Mouse (Mus musculus): ENCODE results near the gene Ctu2.

Ctu2 gene

DNA sequence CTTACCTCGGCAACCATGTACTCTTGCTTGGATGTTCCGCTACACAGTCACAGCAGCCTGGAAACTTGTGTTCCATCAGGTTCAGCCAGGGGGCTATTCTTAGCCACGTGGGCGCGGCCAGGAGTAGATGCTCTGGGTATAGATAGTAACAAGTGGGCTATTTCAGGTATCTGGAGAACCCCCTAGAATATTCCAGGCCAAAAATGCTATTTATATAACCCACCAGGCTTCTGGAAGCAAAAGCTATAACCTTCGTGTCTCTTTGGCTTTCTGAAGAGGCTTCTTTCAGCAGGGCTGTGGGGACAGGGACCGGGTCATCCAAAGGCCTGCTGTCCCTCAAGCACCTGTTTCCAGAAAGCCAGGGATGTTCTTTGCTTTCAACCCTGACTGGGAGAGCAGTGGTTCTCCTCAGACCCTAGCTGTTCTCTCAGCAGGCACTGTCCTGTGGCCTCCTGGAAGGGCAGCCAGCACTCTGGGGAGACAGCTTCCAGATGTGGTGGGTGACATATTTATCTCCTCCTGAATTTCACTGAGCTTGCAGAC is 24.7 kb upstream of the Ctu2 start:
- no peak for DNase-seq (ENCODE audit: low spot score)

DNA sequence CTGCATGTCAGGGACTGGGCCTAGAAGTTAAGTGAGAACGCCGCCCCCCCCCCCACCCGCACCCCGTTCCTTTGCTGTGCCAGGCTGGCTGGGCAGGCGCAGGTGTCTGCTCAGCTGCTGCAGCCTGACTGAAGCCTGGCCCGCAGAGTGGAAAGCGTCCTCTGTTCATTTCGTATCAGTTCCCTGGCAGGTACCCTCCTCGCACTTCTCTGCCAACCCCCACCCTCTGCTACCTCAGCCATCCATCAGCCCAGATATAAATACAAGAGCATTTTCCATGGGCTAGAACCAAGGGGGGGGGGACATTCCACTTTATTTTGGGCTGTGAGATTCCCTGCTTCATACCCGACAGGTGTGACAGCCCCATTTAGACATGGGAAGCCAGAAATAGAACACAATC is 23.8 kb upstream of the Ctu2 start:
- DNase-seq (ENCODE audit: low spot score): no peak

DNA sequence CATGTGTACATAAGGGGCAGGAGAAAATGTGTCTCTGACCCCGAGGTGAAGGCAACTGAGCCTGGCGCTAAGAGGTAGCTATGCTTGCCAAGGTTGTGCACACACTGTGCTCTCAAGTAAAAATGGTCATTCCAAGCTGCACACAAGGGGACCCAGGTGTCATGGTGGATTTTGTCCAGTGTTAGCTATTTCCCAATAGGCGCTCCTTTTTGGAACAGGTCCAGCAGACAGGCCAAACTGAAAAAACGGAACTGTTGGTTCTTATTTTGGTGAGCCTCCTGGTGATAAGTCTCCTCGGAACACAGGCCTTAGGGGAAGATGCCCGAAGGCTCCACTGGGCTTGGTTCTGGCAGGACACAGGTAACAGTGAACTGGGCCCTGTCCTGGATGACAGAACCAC is 21.5 kb upstream of the Ctu2 start:
- DNase-seq (ENCODE audit: low spot score): no peak

DNA sequence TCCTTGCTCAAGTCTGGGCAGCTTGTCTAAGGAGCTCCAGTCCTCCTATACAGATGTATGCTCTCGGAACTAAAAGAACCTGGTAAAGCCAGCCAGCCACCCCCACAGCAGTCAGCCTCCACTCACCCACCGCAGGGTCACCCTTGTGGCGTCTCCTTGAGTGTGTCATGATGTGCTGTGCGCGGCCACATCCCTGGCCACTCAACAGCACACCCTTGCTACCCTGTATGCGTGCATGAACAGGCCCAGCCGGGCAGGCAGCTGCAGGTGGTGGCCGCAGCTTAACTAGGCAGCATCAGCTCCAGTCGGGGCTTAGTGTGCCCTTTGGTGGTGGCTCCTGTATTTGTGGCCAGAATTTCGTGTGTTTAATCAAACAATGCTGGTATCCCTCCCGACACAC is 18.8 kb upstream of the Ctu2 start:
- DNase-seq (ENCODE audit: low spot score): no peak

DNA sequence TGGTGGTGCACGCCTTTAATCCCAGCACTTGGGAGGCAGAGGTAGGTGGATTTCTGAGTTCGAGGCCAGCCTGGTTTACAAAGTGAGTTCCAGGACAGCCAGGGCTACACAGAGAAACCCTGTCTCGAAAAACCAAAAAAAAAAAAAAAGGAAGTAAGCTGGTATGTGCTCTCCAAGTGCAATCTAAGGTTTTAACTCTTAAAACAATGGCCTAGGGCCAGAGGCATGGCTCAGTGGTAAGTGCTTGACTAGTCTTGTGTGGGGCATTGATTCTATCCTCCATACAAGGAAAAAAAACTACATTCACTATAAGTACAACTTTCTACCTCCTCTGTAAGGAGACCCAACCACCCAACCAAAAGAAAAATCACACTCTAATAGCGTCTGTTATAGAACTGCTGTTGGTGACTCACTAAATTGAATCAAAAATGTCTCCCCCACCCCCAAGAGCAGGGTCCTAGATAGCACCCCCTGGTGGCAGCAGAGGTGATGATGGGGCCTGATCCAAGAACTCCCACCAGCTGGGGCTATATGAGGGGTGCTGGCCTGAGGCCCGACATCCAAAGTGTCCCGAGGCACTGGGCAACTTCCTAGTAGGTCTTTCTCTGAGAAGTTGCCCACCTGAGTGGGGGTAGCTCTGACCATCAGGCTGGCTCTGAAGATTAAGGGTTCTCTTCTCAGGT is 16.6 kb upstream of the Ctu2 start:
- DNase-seq (ENCODE audit: low spot score): no peak

DNA sequence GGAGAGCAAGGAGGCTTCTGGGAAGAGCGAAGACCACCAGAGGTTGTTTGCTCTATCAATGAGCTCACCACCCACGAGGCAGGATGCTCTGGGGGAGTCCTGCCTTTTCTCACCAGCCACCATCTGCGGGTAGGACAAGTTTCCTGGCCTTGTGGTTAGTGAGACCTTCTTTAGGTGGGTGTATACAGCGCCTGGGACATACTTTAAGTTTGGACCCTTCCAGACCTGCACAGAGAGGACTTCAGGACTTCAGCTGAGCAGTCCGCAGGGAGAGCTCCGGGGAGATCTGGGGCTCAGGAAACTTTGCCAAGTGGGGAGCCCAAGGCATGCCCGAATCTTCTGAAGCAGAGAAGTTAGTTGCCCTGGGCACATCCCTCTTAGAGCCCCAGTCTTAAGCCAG is 16.0 kb upstream of the Ctu2 start:
- no peak for DNase-seq (ENCODE audit: low spot score)

DNA sequence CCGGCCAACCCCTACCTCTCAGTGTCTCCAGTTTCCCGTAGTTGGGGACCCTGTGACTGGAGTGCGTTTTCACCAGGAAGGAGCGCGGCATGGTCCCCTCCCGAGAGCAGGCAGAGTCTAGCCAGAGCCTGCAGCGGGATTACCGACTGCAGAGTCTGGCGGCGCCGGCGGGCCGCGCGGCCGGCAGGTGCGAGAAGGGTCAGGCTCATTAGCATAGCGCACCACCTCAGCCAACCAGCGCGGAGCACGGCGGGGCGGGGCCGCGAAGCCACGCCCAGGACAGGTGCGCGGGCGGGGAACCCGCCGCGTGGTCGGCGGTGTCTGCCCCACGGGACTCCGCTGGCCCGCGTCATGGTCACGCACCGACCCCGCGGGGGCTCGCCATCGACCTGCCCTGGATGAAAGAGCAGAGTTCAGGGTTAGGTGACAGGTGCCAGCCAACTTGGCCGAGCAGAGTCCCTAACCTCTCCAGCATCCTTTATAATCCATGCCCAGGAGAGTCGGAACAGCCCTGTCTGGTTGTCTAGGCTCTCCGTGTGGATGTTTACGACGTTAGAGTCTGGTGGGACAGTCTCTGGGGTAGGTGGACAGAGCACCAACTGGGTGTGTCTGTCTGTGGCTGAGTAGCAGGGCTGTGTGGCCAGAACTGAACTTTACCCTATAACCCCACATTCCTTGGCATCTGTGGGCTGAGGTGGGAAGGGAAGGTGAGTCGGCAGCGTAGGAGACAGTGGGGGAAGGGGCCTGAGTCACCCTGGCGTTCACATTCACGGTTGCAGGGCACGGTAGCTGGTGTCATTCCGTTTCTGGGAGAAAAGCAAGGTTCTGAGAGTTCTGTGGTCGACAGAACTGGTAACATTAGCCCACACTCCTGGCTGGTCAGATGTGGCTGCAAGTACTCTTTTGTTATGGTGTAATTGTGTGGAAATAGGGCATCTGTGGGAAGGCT is 15.1 kb upstream of the Ctu2 start, which contains the start of gene Snai3:
Snai3 (minus strand) TSS at position 210 of the 949 bp plus-strand sequence.
- peak; percentile 71 for DNase-seq (ENCODE audit: low spot score)

DNA sequence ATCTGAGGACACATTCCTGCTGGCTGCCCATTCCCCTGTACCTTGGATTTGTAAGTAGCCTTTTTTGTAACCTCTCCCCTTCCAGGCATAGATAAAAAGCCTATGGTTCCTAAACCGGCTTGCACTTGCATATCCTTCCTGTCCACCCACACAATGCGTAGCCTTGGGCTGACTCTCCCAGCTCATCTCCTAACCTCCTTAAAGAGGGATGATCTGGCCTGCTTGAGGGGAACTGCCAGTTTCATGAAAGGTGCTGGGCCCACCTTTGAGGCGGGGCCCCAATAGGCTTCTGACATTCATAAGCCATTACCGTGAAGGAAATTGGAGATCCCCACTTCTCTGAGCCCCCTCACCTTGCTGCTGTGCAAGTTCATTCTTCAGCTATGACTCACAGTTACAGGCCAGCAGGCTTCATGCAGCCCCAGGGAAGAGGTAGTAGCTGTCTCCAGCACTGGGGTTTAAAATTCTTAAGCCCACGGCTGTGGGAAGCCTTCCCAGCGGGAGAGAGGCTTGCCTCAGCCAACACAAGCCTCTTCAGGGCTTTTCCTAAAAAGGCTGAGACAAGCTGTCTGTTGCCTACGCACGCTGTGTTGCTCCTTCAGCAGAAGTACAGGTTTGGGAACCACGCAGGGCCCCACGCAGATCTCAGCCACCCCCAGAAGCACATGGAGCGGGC is 14.3 kb upstream of the Ctu2 start:
- DNase-seq (ENCODE audit: low spot score): no peak

DNA sequence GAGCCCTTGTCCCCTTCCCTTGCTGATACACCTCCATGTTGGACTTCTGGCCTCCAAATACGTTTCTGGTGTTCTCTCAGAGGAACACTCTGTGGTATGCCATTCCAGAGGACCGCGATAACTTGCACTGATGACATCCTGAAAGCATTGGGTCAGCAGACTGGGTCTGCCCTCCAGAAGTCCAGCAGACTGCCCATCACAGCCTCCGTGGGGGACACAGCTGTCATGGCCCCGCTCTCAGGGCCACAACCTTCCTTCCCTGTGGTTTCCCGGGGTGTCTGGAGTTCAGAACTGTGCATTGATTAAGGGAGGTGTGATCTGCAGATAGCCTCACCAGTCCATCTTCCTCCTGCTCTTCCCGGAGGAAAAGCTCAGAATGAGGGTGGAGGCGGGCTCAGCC is 13.4 kb upstream of the Ctu2 start:
- no peak for DNase-seq (ENCODE audit: low spot score)

DNA sequence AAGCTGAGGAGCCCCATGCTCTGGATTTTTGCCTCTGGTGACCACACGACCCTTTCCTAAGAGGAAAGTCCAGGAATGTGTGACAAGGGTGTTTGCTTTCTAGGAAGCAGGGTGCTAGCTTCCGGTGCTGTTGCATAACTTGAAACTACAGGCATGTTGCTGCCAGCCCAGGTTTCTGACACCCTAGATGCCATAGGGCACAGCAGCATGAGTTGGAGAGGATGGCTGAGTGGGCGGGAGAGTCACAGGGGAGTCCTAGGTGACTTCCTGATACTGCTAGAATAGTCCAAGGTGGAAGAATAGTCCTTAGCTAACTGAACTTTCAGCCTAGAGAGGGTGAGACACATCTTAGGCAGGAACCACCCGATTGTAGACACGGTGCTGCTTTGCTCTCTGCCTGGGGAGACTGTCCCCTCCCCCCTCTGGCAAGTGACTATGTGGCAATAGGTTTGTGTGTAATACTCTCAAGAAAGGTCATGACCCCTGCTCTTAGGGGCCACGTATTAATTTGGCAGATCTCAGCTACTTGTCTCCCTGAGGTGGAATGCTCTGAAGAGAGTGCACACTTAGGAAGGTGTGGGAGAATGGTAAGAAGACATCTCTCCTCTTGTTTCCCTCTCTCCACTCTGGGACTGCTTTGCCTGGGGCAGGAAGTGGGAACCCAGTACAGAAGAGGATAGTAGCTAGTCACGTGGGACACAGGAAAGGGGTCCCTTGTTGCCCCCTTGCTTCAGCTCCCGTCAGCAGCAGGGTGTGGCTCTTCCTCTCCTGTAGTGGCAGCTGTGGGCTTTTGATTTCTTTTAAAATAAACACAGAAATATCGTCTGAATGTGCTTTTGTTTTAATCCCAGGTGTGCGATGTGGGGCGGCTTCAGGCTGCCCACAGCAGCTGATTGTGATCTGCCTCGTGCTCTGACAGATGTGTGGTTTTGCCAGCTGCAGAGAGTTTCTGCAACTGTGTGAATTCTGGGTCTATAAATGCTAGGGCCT is 12.0 kb upstream of the Ctu2 start:
- peak; percentile 57 for DNase-seq (ENCODE audit: low spot score)

DNA sequence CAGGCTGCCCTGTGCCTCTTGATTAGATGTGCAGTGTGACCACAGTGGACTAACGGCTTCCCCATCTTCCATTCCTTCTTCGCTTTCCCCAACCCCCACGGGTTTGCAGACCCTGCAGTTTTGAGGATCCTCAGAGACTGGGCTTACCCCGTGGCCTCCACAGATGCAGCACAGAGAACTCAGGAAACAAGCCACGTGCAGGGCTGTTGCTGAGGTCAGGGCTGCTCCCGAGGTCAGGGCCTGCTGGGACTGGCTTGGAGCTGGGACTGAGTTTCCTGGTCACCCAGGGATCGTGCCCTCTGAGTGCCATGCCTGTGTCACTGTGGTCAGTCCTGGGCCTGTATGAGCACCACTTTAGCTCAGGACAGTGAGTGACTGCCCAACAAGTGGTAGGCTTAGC is 11.0 kb upstream of the Ctu2 start:
- DNase-seq (ENCODE audit: low spot score): no peak

DNA sequence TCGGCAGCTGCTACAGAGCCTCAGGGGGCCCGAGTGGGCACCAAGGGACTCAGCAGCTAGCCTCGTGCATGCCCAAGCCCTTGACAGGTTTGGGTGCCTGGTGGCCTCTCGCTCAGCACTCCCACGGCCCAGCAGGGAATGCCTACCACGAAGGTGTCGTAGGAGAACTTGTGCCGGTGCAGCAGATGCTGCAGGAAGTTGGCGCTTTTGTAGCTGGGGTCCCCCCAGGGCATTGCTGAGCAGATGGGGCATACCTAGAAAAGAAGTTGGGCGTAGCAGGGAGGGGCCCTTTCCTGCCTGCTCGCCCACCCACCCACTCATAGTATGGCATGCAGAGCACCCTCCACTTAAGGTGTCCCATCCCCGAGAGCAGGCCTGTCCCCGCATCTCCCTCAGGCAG is 8.1 kb upstream of the Ctu2 start:
- no peak for DNase-seq (ENCODE audit: low spot score)

DNA sequence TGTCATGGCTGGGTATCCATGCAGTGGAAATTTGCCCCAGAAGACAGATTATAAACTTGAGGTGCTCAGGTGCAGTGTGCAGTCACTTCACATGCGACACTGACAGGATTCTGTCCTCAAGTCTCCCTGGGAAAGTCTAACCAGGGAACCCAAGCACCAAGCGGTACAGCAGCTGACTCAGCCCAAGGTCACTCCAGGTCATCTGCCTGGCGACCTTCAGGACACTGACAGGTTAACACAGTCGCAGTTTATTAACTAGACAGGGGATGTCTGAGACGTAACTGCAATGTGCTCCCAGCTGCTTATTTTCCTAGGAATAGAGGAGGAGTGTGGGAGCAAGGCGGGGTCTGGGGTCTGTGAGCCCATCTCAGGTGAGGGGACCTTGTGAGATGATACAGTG is 6.5 kb upstream of the Ctu2 start:
- DNase-seq (ENCODE audit: low spot score): no peak

DNA sequence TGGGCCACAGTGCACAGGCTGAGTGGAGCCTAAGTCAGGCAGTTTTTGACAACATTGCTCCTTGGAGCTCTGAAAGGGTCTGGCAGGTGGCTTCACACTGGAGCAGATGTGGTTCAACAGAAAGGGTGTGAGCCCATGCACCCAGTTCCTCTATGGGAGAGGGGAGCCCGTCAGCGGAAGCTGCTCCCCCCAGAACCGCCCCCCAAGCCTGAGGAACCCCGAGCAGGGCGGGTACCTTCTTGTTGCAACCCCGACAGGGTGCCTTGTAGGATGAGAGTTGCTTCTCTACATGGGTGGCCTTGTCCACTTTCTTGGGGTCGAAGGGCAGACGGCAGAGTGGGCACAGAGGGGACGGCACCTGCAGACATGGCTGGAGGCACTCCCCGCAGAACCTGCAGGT is 6.0 kb upstream of the Ctu2 start:
- DNase-seq (ENCODE audit: low spot score): no peak

DNA sequence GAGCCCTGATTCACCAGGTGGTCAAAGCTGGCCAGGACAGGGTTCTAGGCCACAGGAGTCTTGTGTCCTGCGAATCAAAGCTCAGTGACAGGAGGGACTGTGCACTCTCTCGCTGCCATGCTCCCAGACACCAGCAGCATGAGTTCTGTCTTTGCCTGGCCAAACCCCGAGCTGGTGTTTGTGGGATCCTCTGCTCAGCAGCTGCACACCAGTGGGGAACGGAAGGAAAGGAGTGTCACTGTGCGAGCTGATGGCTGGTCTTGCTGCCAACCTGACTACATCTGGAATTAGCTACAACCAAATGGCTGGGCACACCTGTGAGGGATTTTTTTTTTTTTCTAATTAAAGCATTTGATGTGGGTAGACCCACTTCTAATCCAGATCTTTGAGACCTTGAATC is 5.3 kb upstream of the Ctu2 start:
- DNase-seq (ENCODE audit: low spot score): no peak

DNA sequence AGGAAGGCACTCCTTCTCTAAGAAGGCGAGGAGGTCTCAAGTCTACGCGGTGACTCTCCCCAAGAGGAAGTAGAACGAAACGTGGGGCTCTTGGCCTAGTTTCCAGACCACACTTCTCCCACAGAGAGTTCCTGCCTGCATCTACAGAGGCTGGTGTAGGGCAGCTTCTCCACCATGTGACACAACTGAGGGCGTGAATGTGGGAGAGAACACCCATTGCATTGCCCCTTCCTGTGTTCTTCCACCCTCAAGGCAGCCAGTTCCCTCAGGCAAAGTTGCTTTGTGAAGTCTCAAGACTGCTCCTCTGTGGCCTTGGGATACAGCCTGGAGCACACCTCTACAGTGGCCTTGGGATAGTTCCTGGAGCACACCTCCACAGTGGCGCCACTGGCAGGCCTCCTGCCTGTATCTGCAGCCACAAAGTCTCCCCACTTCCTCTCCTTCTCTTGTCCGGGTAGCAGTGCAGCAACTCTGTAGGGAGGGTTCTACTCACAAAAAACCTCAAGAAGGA is 2.0 kb upstream of the Ctu2 start:
- DNase-seq (ENCODE audit: low spot score): peak; percentile 49

DNA sequence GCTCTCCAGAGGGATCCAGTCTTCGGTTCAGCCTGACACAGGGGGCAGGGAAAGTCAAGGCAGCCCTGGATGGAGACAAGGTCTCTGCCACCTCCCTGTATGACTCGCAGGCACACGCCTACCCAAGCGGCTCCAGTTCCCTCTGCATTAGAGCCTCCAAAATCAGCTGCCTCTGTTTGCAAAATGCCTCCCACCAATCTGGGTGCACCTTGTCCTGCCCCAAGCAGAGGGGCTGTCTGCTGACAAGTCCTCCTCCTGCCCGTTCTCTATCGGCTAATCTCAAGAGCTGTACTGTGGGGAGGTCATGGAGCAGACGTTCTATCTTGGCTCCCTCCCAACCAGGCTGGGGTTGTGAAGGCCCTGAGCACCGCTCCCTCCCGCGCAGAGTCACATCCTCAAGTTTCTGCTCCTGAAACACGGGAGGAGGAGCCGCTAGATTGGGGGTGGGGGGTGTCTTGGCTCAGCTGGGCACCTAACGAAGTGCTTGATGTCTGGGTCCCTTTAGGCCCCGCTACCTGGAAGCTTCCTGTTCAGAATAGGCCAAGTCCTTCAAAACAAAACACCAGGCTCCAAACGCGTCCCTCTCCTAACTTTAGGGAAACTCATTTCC is 887 bp upstream of the Ctu2 start:
- DNase-seq (ENCODE audit: low spot score): no peak

DNA sequence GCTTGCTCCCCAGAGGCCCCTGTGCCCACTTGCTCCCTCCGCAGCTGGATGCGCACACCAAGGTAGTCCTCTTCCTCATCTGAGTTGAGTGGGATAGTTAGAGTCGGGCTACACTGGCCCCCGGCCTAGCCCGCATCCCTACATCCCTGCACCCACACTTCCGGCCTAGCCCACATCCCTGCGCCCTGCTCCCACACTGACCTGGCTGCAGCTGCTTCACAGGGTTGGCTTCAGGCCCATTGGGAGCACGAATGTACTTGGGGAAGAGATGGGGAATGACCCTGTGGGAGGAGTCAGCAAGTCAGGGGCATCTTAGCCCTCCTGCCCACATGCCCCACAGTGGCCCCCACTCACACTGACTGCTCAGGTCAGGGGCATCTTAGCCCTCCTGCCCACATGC is 6.5 kb downstream of the Ctu2 start:
- DNase-seq (ENCODE audit: low spot score): no peak

DNA sequence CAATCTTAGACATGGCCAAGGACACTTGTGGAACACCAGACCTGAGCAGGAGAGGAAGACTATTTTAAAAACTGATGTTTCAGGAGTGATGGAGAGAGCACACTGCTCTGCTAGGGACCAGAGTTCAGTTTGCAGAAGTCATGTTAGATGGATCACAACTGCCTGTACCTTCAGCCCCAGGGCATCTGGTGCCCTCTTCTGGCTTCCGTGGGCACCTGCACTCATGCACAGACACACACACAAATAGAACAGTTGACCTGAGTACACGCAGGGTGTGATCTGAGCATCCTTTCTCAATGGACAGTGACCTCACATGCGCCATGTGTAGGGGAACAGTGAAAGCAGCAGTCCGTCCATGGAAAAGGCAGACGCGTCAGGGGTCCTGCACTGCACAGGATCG is 7.9 kb downstream of the Ctu2 start:
- DNase-seq (ENCODE audit: low spot score): no peak

DNA sequence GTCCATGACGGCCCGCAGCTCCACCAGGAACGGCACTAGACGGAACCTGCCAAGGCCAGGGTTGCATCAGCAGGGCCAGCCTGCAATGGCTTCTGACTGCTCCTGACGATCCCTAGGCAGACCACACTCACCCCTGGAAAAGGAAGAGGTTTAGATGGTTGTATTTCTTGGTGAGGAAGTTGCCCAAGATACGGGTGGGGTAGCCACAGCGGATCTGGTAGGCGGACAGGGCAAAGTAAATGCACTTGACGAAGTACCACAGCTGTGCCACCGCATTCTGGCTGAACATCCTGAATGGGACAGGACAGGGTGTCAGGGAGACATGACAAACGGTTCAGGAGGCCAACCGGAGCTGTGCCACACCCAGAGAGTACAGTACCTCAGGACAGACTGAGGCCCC is 8.9 kb downstream of the Ctu2 start:
- DNase-seq (ENCODE audit: low spot score): peak; percentile 34

DNA sequence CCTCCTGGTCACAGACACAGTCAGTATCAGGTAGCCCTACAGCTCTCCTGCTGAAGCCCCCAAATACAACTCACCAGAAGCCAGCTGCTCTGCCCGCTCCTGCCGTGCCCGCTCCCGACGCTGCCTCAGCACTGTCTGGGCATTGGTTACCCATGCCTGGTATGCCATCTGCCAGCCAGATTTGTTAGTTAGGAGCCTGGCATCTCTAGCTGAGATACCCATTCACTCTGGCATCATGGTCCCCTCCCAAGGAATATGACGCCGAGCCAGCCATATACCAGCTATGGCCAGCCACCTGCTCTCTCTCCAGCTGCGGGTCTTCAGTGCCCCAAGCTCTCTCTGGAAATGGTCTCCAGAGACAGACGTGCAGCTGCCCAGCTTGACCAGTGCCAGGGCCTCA is 12.4 kb downstream of the Ctu2 start:
- DNase-seq (ENCODE audit: low spot score): no peak
